Mouse (Mus musculus): ENCODE results near the gene Ppp1r13l. TPM values are rescaled to one million over a fixed set of nuclear protein-coding genes. Genes with fewer than 3 reads are reported as not detected.

The Ppp1r13l gene
- total RNA-seq, 2 experiments from 2014 or later, result 3.4 to 4.5 TPM

DNA sequence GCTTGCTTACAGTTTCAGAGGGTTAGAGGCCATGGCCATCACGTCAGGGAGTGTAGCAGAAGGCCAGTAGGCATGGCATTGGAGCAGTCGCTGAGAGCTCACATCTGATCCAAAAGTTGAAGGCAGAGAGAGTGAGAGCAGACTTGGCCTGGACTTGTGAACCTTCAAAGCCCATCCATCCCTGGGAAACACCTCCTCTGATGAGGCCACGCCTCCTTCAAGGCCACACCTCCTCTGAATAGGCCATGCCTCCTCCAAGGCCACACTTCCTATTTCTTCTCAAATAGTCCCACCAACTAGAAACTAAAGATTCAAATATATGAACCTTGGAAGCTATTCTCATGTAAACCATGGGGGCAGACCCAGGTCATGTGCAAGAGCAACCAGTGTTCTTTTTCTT lies 24.0 kb upstream of the Ppp1r13l start:
- DNase-seq (ENCODE audit: low spot score in 2 of 2), result no peak

DNA sequence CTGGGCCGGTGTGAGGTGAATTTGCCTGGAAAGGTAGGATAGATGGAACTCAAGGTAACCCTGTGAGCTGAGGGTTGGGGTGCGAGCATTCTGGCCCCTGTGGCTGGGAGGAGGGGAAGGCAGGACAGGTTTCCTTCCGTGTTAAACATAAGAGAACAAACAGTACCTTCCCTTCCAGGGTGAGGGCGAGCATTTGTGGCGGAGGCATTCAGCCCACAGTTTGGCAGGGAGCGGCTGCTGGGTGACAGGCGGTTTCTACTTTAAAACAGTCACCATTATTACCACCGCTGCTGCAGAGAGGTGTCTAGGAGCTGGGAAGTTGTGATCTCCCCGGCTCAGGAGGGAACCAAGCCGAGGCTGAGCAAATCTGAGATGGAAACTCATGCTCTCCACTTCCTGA lies 22.4 kb upstream of the Ppp1r13l start:
- DNase-seq (ENCODE audit: low spot score in 2 of 2), result no peak

DNA sequence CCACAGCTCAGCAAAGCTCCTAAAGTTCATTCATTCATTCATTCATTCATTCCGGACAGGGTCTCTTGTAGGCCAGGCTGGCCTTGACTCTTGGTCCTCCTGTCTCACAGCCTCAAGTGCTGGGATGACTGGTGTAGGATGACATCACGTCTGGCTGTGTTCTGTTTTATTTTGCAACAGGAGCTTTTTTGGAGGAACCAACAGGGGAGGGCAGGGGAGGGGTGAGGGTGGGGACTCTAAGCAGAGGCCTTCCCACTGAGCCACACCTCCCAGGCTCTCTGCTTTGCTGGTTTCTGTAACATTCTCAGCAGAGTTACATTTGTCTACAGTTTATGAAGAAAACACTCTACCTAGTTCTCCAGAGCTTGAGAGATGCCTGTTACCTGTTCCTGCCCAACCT lies 21.5 kb upstream of the Ppp1r13l start:
- DNase-seq (ENCODE audit: low spot score in 2 of 2), result no peak

DNA sequence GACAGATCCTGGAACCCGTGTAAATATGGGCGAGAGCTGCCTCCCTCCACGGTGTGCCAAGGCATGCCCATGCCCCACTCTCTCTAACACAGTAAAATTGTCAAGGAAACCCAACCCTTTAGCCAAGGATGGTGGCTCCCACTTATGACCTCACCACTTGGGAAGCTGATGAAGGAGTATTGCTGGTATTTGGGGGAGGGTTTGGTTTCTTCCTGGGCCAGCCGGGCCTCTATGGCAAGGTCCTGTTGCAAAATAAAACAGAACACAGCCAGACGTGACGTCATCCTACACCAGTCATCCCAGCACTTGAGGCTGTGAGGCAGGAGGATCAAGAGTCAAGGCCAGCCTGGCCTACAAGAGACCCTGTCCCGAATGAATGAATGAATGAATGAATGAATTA lies 21.0 kb upstream of the Ppp1r13l start:
- DNase-seq (ENCODE audit: low spot score in 2 of 2), result no peak

DNA sequence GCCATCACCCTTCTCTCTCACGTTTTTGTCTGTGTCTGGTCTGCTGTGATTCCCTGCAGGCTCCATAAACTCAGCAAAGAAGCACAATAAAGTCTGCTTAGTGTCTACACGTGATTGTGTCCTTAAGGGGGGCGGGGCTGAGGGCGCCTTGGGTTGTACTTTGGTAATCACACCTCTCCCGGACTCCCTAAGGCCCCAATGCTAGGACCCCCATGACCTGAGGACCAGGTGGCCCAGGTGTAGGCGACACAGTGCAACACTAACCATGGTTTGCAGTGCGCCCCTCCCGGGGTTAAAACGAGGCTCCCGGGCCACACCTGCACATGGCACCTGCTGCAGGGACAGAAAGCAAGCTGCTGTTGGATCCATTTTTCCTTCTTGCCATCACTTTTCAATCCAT lies 18.3 kb upstream of the Ppp1r13l start:
- DNase-seq (ENCODE audit: low spot score in 2 of 2), result no peak

DNA sequence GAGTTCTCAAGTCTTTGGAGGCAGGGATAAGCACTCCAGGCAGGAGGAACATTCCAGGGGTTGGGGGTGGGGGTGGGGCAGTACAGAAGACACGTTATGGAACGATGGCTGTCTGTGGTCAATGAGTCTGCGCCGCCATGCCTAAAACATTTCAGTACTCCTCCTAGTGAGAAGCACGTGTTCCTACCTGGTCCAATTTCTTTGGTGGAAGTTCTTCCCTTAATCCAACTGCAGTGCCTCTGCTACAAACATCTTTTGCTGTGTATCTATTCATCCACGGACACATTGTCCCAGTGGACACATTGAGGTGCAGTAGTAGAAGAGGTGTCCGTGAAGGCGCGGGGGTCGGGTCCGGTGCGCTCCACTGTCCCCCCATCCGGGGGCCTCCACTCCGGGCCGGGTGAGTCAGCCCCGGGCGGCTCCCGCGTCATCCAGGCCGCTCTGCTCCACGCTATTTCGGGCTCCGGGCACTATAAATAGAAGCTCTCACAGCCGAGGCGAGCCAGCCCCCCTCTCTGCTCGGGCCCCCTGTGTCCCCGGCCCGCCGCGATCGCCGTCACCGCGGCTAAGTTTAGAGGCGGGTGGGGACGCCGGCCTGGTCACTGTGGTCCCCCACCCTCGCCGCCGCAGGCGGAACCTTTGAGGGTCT lies 17.7 kb upstream of the Ppp1r13l start:
- no peak for DNase-seq (ENCODE audit: low spot score in 2 of 2)

DNA sequence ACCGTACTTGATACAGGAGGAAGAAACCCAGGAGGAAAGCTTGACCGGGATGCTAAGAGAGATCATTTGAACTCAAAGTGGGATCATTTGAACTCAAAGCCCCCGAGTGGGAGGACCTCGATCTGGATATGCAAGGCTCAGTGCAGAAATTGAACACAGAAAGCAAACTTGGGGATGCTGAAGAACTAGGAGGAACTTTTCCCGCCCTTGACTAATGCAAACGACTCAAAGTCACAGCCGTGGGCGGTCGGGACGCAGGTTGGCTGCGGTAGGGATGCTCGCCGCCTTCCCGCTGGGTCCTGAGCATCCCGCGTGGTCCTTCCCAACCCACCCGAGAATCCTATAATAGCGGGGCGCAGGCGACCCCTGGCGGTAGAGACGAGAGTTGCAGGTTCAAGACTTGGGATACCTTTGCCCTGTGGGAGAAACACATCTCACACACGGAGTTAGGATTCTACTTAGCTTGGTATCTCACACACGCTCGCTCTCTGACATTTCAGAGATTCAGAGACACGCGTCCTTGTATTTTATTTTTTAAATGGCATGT lies 17.0 kb upstream of the Ppp1r13l start:
- DNase-seq (ENCODE audit: low spot score in 2 of 2), result peak; percentile 92 to 94

DNA sequence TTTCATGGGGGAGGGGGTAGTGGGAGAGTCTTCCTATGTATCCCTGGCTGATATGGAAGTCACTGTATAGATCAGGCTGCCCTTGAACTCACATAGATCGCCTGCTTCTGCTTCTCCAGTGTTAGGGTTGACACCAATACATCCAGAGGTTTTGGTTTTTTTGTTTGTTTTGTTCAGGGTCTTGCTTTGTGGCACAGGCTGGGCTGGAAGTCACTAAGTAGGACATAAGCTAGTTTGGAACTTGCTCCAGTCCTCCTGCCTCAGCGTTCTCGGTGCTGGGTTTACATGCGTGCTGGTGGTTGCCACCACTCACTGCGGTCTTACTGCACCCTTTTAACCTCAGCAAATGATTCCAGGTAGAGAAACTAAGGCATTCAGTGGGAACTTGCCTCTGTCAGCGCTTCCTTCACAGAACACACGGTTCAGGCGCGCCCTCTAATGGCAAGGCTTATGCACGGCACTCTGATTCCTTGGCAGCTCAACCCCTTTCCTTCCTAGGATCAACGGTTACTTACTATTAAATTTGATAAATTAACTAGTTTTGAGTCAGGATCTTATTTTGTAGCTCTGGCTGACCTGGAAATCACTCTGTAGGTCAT lies 16.2 kb upstream of the Ppp1r13l start:
- peak; percentile 77 to 78 for DNase-seq (ENCODE audit: low spot score in 2 of 2)

DNA sequence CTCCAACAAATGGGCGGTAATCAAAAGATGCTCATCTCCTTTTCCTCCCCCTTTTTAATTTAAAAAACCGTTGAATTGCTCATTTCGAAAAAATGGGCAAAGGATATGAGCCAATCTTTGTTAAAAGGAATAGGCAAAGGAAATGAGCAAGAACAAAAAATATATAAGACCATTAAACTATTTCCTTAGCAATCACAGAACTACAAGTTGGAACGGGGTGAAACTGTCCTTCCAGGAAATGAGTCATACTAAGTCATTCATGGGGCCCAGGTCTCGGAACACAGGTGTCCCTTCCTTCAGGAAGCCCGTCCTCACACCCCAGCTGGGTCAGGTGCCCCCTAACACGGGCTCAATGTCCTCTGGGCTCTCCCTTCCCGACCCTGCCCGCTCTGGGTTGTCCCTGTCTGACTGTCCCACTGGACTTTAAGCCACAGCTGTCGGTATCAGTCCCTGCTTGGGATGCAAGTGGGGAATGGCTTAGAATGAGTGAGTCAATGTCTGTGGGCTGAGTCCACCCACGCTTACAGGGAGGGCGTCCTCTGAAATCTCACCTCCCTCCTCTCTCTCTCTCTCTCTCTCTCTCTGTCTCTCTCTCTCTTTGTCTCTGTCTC lies 15.2 kb upstream of the Ppp1r13l start, which contains the start of gene Ercc1:
TSS of gene Ercc1 (plus strand) at position 542 of the 611 bp plus-strand sequence.
- DNase-seq (ENCODE audit: low spot score in 2 of 2), result no peak

DNA sequence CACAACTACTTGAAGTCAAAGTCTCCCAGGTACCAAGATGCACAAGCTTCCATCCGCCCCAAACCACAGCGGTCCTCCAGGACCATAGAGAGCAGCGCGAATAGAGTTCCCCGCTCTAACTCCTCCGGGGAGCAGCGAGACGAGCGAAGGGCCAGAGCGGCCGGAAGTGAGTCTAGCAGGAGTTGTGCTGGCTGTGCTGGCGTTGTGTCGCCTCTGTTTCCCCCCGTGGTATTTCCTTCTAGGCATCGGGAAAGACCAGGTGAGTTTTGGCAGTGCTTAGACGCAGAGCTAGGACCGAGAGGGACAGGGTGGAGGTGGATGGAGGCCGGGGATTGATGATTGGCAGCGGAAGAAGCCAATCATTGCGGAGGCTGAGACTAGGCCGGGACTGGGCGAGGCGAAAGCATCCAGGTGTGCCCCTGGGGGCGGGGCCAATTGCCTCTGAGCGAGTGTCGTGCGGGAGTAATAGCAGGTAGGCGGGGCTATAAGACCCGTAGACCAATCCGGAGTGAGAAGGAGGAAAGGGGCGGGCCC lies 14.5 kb upstream of the Ppp1r13l start:
- DNase-seq (ENCODE audit: low spot score in 2 of 2), result peak; percentile 89 to 94

DNA sequence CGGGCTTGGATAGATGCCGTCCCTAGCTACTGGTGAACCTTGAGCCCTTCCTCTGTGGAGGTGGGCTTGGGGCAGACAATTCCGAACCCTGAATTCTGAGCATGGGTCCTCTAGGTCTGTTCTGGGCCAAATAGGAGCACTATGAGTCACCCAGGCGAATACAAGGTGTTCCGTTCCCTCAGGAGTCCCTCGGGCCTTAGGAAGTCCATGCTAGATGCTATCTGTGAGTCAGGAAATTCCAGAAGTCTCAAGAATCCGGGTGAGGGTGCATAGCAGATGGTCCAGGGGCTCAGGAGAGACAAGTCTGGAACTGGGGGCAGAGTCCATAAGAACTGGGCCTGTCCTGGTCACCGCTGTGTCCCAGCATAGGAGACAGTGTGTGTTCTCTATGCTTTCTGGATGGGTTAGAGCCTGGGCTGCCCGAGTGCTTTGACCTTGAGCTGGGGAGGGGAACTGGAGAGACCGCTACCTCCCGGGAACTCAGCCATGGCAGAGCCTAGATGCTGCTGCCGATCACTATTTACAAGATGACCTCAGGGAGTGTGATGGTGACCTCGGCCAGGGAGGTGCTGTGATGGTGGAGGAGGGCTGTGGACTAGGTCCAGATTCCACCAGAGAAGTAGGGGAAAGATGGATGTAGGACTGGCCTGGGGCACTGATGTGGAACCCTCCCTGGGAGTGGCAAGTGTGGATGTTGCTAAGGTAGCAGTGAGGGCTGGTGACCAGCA lies 10.2 kb upstream of the Ppp1r13l start:
- DNase-seq (ENCODE audit: low spot score in 2 of 2), result no peak

DNA sequence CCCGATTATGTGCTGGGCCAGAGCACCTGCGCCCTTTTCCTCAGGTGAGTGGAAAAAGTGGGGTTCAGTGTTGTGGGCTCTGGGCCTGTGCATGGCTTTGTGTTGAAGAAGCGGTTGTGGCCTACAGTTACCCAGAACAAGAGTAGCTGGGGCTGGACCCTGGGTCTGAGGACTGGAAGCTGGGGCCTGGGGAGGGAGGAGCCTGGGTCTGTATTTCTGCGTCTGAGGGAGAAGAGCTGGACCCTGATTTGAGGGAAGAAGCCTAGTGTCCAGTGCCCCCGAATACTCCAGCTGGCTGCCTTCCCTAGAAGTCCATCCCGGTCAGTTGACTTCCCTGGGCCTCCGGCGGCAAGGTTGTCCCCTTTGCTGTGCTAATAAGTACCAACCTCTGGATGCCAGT lies 9.3 kb upstream of the Ppp1r13l start:
- no peak for DNase-seq (ENCODE audit: low spot score in 2 of 2)

DNA sequence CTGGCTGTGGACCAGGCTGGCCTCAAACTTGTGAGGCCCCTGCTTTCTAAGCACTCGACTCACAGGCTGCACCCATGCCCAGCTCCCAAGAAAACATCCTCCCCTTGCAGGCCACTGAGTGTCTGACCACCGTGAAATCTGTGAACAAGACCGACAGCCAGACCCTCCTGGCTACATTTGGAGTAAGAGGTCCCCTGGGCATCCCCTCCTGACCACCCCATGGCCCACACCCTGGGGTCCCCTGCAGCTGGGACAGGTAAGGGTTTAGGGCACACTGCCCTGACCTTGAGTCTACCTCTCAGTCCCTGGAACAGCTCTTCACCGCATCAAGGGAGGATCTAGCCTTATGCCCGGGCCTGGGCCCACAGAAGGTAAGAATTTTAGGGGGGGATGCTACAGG lies 4.6 kb upstream of the Ppp1r13l start:
- no peak for DNase-seq (ENCODE audit: low spot score in 2 of 2)

DNA sequence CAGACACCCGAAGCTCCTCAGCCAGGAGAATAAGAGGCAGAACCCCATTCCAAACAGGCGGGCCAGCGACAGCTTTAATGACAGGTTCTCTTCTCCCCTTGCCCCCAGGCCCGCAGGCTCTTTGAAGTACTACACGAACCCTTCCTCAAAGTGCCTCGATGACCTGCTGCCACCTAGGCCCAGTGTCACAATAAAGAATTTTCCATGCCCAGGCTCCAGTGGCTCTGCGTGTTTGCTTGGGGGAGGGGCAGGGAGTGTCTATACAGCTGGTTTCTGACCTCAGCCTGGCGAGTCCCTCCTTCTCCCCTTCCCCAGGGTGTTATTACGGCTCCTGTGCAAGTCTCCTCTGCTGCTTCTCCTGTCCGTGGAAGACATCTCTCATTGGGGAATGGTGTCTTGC lies 3.2 kb upstream of the Ppp1r13l start:
- DNase-seq (ENCODE audit: low spot score in 2 of 2), result no peak

DNA sequence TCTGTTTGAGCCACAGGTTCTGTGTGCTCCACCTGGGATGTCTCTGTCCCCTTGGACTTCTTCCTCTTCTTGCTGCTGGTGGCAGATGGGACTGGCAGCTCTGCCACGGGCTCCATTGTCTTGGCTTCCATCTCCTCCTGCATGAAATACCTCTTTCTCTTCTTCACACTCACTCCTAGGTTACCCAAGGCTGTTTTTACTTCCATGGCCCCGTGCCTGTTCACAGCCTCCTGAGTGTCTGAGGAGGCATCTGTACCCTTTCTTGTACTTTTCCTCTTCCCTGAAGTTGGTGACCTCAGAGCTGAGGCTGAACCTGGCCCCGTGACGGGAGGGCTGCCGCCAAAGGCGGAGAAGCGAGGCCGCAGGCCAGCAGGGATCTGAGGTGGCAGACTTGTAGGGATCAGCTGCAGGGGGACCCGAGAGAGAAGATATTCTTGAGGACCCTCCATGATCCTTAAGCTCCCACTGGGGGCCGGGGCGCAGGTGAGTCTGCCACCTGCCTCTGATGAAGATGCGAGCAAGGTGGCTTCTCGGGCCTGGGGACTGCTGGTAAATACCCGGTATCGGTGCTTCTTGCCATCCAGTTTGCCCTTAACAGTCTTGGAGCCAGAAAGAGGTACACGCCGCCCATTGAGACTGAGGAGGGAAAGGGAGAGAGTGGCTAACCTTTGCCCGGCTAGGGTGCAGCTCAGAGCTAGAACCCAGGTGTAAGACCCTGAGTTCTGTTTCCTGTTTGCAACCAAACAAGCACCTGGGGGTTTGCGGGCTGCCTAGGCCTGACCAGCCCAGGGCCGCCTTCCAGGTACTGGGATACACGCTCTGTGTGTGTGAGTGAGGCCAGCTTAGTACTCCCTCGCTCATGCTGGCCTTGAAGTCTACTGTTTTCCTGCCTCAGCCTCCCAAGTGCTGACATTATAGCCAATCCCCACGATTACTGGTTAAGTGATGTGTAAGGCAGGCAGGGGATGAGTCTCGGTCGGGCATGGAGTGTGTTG lies 1.9 kb upstream of the Ppp1r13l start:
- DNase-seq (ENCODE audit: low spot score in 2 of 2), result no peak

DNA sequence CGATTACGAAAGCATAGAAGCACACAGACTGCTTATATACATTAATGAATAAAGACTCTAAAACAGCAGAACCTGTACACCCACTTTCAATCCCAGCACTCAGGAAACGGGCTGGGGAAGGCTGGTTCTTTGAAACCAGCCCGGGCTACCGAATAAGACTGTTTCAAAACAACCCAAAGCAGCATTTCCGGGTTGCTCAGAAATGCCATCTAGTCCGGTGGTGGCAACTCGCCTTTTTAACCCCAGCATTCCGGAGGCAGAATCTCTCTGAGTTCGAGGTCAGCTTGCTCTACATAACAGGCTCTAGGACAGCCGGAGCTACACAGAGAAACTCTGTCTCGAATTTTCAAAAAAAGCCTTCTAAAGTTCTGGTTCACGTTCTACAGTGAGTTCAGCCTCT lies 915 bp upstream of the Ppp1r13l start:
- no peak for DNase-seq (ENCODE audit: low spot score in 2 of 2)

DNA sequence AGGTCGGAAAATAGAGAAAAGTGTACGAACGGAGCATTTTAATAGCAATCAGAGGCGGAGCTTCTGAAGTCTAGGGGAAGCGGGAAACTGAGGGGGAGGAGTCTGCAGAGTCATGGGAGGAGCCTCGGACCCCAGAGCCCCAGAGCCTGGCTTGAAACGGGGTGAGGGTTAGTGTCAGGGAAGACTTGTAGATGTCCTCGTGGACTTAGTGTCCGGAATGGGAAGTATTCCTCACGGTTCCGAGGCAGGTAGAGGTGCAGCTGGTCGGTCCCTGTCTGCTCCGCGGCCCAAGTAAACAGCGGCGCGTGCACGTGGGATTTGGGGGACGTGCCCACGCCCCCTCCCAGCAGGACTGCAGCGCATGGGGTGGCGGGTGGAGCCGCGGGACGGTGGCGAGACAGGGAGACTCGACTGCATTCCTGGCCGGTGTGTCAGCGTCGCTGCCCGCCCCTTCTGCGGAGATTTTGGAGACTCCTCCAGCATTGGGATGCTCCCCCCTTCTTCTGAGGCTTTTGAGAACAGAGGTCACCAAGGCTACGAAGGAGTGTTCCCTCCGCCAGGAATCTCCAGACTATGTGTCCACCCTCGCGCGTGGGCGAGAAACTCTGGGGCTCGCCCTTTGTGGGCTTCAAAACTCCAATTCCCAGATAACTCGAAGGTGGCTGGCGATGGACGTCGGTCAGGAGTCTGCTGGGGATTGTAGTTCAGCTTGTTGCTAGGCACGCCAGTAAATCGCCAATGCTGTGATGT lies 518 bp downstream of the Ppp1r13l start:
- DNase-seq (ENCODE audit: low spot score in 2 of 2), result peak; percentile 71 to 74

DNA sequence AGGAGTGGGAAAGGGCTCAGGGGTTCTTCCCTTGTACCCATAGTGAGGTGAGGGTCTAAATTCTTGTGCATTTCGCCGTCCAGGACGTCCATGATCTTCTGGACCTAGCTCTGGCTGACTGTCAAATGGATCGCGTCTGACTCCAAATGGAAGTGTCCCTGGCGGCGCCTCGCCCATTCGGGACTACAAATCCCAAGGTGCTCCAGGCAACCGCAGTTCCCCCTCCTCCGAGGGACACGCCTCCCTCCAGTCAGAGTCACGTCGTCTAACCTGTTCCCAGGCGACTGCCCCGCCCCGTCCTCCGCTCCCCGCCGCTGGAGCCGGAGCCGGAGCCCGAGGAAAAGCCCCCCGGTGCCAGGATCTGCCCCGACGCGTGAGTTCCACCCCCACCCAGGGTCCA lies 1.4 kb downstream of the Ppp1r13l start:
- DNase-seq (ENCODE audit: low spot score in 2 of 2), result peak; percentile 79 to 88

DNA sequence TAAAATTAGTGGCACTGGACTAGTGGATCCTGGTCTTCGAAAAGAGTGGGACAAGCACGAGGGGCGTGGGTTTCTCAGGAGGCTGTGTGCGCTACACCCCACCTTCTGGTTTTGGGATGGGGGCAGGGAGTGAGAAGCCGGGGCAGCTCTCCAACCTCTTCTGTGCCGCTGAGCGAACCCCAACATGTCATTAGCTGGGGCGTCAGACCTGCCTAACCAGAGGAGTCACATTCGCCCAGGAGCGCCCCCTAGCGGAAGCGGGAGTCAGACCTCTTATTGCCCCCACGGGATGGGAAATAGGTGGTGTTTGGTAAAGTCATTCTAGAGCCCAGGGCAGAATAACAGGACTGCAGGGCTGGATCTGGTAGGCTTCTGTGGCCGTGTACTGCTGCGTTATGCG lies 2.2 kb downstream of the Ppp1r13l start:
- peak; percentile 74 to 80 for DNase-seq (ENCODE audit: low spot score in 2 of 2)

DNA sequence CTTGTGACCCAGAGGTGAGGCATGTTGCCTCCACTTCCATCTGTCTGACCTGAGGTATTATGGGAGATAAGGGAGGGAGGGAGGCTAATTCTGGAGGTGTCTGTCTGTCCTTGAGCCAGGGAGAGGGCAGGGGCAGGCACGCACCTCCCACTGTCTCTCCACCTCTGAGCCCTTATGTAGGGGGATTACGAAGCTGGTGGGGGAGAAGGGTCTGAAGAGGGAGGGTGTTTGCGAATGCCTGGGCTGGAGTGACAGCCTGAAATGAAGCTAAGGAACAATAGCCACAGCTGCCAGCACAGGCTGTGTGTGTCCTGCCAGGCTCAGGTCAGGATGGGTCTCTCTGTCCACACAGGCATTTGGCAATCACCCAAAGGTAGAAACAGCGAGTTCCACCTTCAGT lies 2.7 kb downstream of the Ppp1r13l start:
- no peak for DNase-seq (ENCODE audit: low spot score in 2 of 2)
